Mouse (Mus musculus): ENCODE measurements around the gene Rnf224. TPM values are rescaled to one million over a fixed set of nuclear protein-coding genes. Genes with fewer than 3 reads are reported as not detected.

Rnf224 gene
- polyA plus RNA-seq, 1 experiment from 2014 or later, result not detected

- Histone ChIP-seq H3K27ac (ENCODE audit: low read depth, low read length) (no peak overlapping the region), H3K4me3 (ENCODE audit: low read depth, low read length) (no peak overlapping the region), H3K36me3 (ENCODE audit: control insufficient read depth, insufficient read depth, low read length) (no peaks in the 10 kb centered on the region), H3K4me2 (no peak overlapping the region), H3K9me3 (replicated peaks; ENCODE audit: control insufficient read depth, low read length) (no peaks in the 10 kb centered on the region), H3K9ac (ENCODE audit: low read depth, low read length) (no peak overlapping the region), H3K27me3 (ENCODE audit: control insufficient read depth, insufficient read depth, low read length) (peaks cover 25% of the 10 kb centered on the region), H3K4me1 (ENCODE audit: control insufficient read depth, insufficient read depth, low read length) (no peaks in the 10 kb centered on the region)
- ATAC-seq (replicated peaks; ENCODE audit: insufficient number of reproducible peaks, low FRiP score, low TSS enrichment), result no peak
- 57% methylated on average over 5 of the region's 5 CpGs for WGBS (ENCODE audit: insufficient replicate concordance)
Observed at GRCm38 (mm10) chr2:25234551-25235220, 1.9 kb downstream of the Rnf224 start.

- Histone ChIP-seq H3K4me1 (ENCODE audit: control insufficient read depth, insufficient read depth, low read length) (peaks cover under 1% of the 10 kb centered on the region; the same call in 1 of the 2 replicates), H3K27ac (ENCODE audit: low read depth, low read length) (no peak within 1 kb of the TSS), H3K9ac (ENCODE audit: low read depth, low read length) (no peak within 1 kb of the TSS), H3K4me3 (ENCODE audit: low read depth, low read length) (no peak within 1 kb of the TSS), H3K27me3 (ENCODE audit: control insufficient read depth, insufficient read depth, low read length) (peaks cover 31% of the 10 kb centered on the region), H3K36me3 (ENCODE audit: control insufficient read depth, insufficient read depth, low read length) (no peaks in the 10 kb centered on the region), H3K9me3 (replicated peaks; ENCODE audit: control insufficient read depth, low read length) (no peaks in the 10 kb centered on the region), H3K4me2 (no peak within 1 kb of the TSS)
- 94% methylated on average over 3 of the region's 3 CpGs for WGBS (ENCODE audit: insufficient replicate concordance)
- ATAC-seq (replicated peaks; ENCODE audit: insufficient number of reproducible peaks, low FRiP score, low TSS enrichment), result no peak
Observed at GRCm38 (mm10) chr2:25234050-25234449, 2.5 kb downstream of the Rnf224 start, which contains the start of gene Slc34a3. Gene Slc34a3 (minus strand): TSS chr2:25234364.

- no peaks in the 10 kb centered on the region for H3K9me3 ChIP-seq (replicated peaks; ENCODE audit: control insufficient read depth, low read length)
- H3K9ac ChIP-seq (ENCODE audit: low read depth, low read length), result no peak overlapping the region
- H3K4me2 ChIP-seq, result no peak overlapping the region
- peaks cover 31% of the 10 kb centered on the region for H3K27me3 ChIP-seq (ENCODE audit: control insufficient read depth, insufficient read depth, low read length)
- ATAC-seq (replicated peaks; ENCODE audit: insufficient number of reproducible peaks, low FRiP score, low TSS enrichment), result no peak
- peaks cover 4% of the 10 kb centered on the region; the same call in 1 of the 2 replicates for H3K4me1 ChIP-seq (ENCODE audit: control insufficient read depth, insufficient read depth, low read length)
- WGBS (ENCODE audit: insufficient replicate concordance), result 77% methylated on average over 4 of the region's 4 CpGs
- H3K27ac ChIP-seq (ENCODE audit: low read depth, low read length), result no peak overlapping the region
- no peaks in the 10 kb centered on the region for H3K36me3 ChIP-seq (ENCODE audit: control insufficient read depth, insufficient read depth, low read length)
- H3K4me3 ChIP-seq (ENCODE audit: low read depth, low read length), result no peak overlapping the region
Observed at GRCm38 (mm10) chr2:25233421-25233820, 3.2 kb downstream of the Rnf224 start.

- Histone ChIP-seq H3K4me3 (ENCODE audit: low read depth, low read length) (no peak overlapping the region), H3K9me3 (replicated peaks; ENCODE audit: control insufficient read depth, low read length) (no peaks in the 10 kb centered on the region), H3K9ac (ENCODE audit: low read depth, low read length) (no peak overlapping the region), H3K27me3 (ENCODE audit: control insufficient read depth, insufficient read depth, low read length) (peaks cover 31% of the 10 kb centered on the region), H3K36me3 (ENCODE audit: control insufficient read depth, insufficient read depth, low read length) (no peaks in the 10 kb centered on the region), H3K4me1 (ENCODE audit: control insufficient read depth, insufficient read depth, low read length) (peaks cover 4% of the 10 kb centered on the region; the same call in 1 of the 2 replicates), H3K27ac (ENCODE audit: low read depth, low read length) (no peak overlapping the region), H3K4me2 (no peak overlapping the region)
- whole genome bisulfite sequencing (ENCODE audit: insufficient replicate concordance), result 54% methylated on average over 12 of the region's 12 CpGs
- no peak for ATAC-seq (replicated peaks; ENCODE audit: insufficient number of reproducible peaks, low FRiP score, low TSS enrichment)
Observed at GRCm38 (mm10) chr2:25231038-25231437, 5.5 kb downstream of the Rnf224 start.

- 84% methylated on average over 7 of the region's 7 CpGs for WGBS (ENCODE audit: insufficient replicate concordance)
- no peak overlapping the region for H3K27ac ChIP-seq (ENCODE audit: low read depth, low read length)
Observed at GRCm38 (mm10) chr2:25230581-25230980, 6.0 kb downstream of the Rnf224 start.

GRCm38 (mm10) chr2:25229582-25229981 is 7.0 kb downstream of the Rnf224 start:
- WGBS (ENCODE audit: insufficient replicate concordance), result 69% methylated on average over 5 of the region's 5 CpGs
- H3K4me3 ChIP-seq (ENCODE audit: low read depth, low read length), result no peak overlapping the region
- H3K27me3 ChIP-seq (ENCODE audit: control insufficient read depth, insufficient read depth, low read length), result peaks cover 24% of the 10 kb centered on the region; the same call in 1 of the 2 replicates
- no peaks in the 10 kb centered on the region for H3K36me3 ChIP-seq (ENCODE audit: control insufficient read depth, insufficient read depth, low read length)
- ATAC-seq (replicated peaks; ENCODE audit: insufficient number of reproducible peaks, low FRiP score, low TSS enrichment), result no peak
- no peak overlapping the region for H3K9ac ChIP-seq (ENCODE audit: low read depth, low read length)
- no peak overlapping the region for H3K4me2 ChIP-seq
- H3K9me3 ChIP-seq (replicated peaks; ENCODE audit: control insufficient read depth, low read length), result no peaks in the 10 kb centered on the region
- H3K4me1 ChIP-seq (ENCODE audit: control insufficient read depth, insufficient read depth, low read length), result peaks cover 8% of the 10 kb centered on the region; the same call in 1 of the 2 replicates
- no peak overlapping the region for H3K27ac ChIP-seq (ENCODE audit: low read depth, low read length)

More at GRCm38 (mm10) chr2:25230581-25230980, 6.0 kb downstream of the Rnf224 start:
- H3K4me2 ChIP-seq, result no peak overlapping the region
- H3K4me3 ChIP-seq (ENCODE audit: low read depth, low read length), result no peak overlapping the region
- H3K27me3 ChIP-seq (ENCODE audit: control insufficient read depth, insufficient read depth, low read length), result peaks cover 31% of the 10 kb centered on the region
- H3K9ac ChIP-seq (ENCODE audit: low read depth, low read length), result no peak overlapping the region
- no peaks in the 10 kb centered on the region for H3K9me3 ChIP-seq (replicated peaks; ENCODE audit: control insufficient read depth, low read length)
- peaks cover 7% of the 10 kb centered on the region; the same call in 1 of the 2 replicates for H3K4me1 ChIP-seq (ENCODE audit: control insufficient read depth, insufficient read depth, low read length)
- no peak for ATAC-seq (replicated peaks; ENCODE audit: insufficient number of reproducible peaks, low FRiP score, low TSS enrichment)
- no peaks in the 10 kb centered on the region for H3K36me3 ChIP-seq (ENCODE audit: control insufficient read depth, insufficient read depth, low read length)

- Histone ChIP-seq H3K9me3 (replicated peaks; ENCODE audit: control insufficient read depth, low read length) (no peaks in the 10 kb centered on the region), H3K4me2 (peak overlapping the region; percentile 63), H3K36me3 (ENCODE audit: control insufficient read depth, insufficient read depth, low read length) (no peaks in the 10 kb centered on the region), H3K4me3 (ENCODE audit: low read depth, low read length) (peak overlapping the region; percentile 34; the same call in 1 of the 2 replicates), H3K4me1 (ENCODE audit: control insufficient read depth, insufficient read depth, low read length) (peaks cover 8% of the 10 kb centered on the region; the same call in 1 of the 2 replicates), H3K27ac (ENCODE audit: low read depth, low read length) (no peak overlapping the region), H3K9ac (ENCODE audit: low read depth, low read length) (peak overlapping the region; percentile 34; the same call in 1 of the 2 replicates), H3K27me3 (ENCODE audit: control insufficient read depth, insufficient read depth, low read length) (peaks cover 24% of the 10 kb centered on the region; the same call in 1 of the 2 replicates)
- no peak for ATAC-seq (replicated peaks; ENCODE audit: insufficient number of reproducible peaks, low FRiP score, low TSS enrichment)
- WGBS (ENCODE audit: insufficient replicate concordance), result 65% methylated on average over 6 of the region's 6 CpGs
Observed at GRCm38 (mm10) chr2:25228995-25229530, 7.5 kb downstream of the Rnf224 start.

- ATAC-seq (replicated peaks; ENCODE audit: insufficient number of reproducible peaks, low FRiP score, low TSS enrichment), result no peak
- Histone ChIP-seq H3K4me2 (peak overlapping the region; percentile 63), H3K4me3 (ENCODE audit: low read depth, low read length) (peak overlapping the region; percentile 34), H3K9ac (ENCODE audit: low read depth, low read length) (peak overlapping the region; percentile 58; the same call in 1 of the 2 replicates), H3K9me3 (replicated peaks; ENCODE audit: control insufficient read depth, low read length) (no peaks in the 10 kb centered on the region), H3K4me1 (ENCODE audit: control insufficient read depth, insufficient read depth, low read length) (peaks cover 12% of the 10 kb centered on the region), H3K27ac (ENCODE audit: low read depth, low read length) (peak overlapping the region; percentile 59), H3K36me3 (ENCODE audit: control insufficient read depth, insufficient read depth, low read length) (no peaks in the 10 kb centered on the region), H3K27me3 (ENCODE audit: control insufficient read depth, insufficient read depth, low read length) (peaks cover 24% of the 10 kb centered on the region; the same call in 1 of the 2 replicates)
- under 1% methylated on average over 7 of the region's 7 CpGs for WGBS (ENCODE audit: insufficient replicate concordance)
Observed at GRCm38 (mm10) chr2:25228431-25228889, 8.1 kb downstream of the Rnf224 start.
